In genomic region chr1:182283231-182283630, GRCm38 (mm10) we compare ENCODE assay signal across 8 mouse cellular contexts. TPM values are rescaled to one million over a fixed set of nuclear protein-coding genes. Genes with fewer than 3 reads are reported as not detected.
DNase-seq lines count a peak whose midpoint lies in the region; ATAC-seq and TF ChIP-seq lines count a peak whose summit lies in the region.

No protein-coding gene starts in this region.

- H3K9me3 ChIP-seq in heart, embryonic 15.5 days (replicated peaks): no peaks in the 10 kb centered on the region
- H3K9me3 ChIP-seq in liver, postnatal 0 days (ENCODE audit: low read length): no peaks in the 10 kb centered on the region

- no peak for ATAC-seq in heart, embryonic 15.5 days (replicated peaks; ENCODE audit: insufficient number of reproducible peaks, insufficient read depth, low FRiP score, low read depth)
- no peak for ATAC-seq in liver, postnatal 0 days

- H3K4me1 ChIP-seq in heart, embryonic 15.5 days (replicated peaks): peaks cover 27% of the 10 kb centered on the region
- peaks cover 27% of the 10 kb centered on the region for H3K4me1 ChIP-seq in liver, postnatal 0 days (ENCODE audit: insufficient read depth)

- H3K36me3 ChIP-seq in heart, embryonic 15.5 days: peaks cover 11% of the 10 kb centered on the region
- peaks cover 13% of the 10 kb centered on the region for H3K36me3 ChIP-seq in liver, postnatal 0 days (replicated peaks; ENCODE audit: insufficient read depth, low read length)

- no peak for TF ChIP-seq CTCF in liver, postnatal 0 days (IDR thresholded peaks at IDR 0.05; ENCODE audit: low read depth)

- WGBS in heart, embryonic 15.5 days: 48% methylated on average over 7 of the region's 7 CpGs
- WGBS in liver, postnatal 0 days (ENCODE audit: insufficient replicate concordance): 24% methylated on average over 7 of the region's 7 CpGs

- no peak for TF ChIP-seq EP300 in liver, postnatal 0 days (IDR thresholded peaks at IDR 0.05; ENCODE audit: low read depth)

- H3K4me2 ChIP-seq in heart, embryonic 15.5 days: peak overlapping the region; percentile 72
- peak overlapping the region; percentile 97 for H3K4me2 ChIP-seq in liver, postnatal 0 days (ENCODE audit: low read depth, low read length)

- no peaks in the 10 kb centered on the region for H3K27me3 ChIP-seq in heart, embryonic 15.5 days
- no peaks in the 10 kb centered on the region for H3K27me3 ChIP-seq in liver, postnatal 0 days (ENCODE audit: insufficient read depth, low read length)

- H3K4me3 ChIP-seq in heart, embryonic 15.5 days: peak overlapping the region; percentile 64
- peak overlapping the region; percentile 76 for H3K4me3 ChIP-seq in liver, postnatal 0 days (ENCODE audit: low read depth, low read length)

- H3K27ac ChIP-seq in heart, embryonic 15.5 days: no peak overlapping the region
- H3K27ac ChIP-seq in liver, postnatal 0 days (ENCODE audit: low read depth): peak overlapping the region; percentile 97

- DNase-seq in heart, adult 18-20 months: peak; percentile 45 to 50
- DNase-seq in heart, postnatal 4 days: no peak
- peak; percentile 9 for DNase-seq in T-cell, adult 2 months (ENCODE audit: low spot score)
- DNase-seq in liver, postnatal 0 days: no peak
- peak; percentile 10 for DNase-seq in retina, embryonic 14.5 days (ENCODE audit: low spot score)
- DNase-seq in layer of hippocampus, postnatal 25 days (ENCODE audit: extremely low spot score in 1 of 2, low spot score in 1 of 2): no peak
- no peak for DNase-seq in cerebellum, adult 11 months

- H3K9ac ChIP-seq in heart, embryonic 15.5 days: peak overlapping the region; percentile 78; the same call in 1 of the 2 replicates
- peak overlapping the region; percentile 96 for H3K9ac ChIP-seq in liver, postnatal 0 days (replicated peaks)

RNA-seq across cellular contexts. Expression of gene Degs1, which starts 0.6 kb away (rescaled TPM):
- total RNA-seq in heart, adult 18-20 months (2021): 10 to 100 TPM; 59.4 to 62.4 TPM
- total RNA-seq in heart, postnatal 4 days (2021): 100 to 1,000 TPM; 113 to 121 TPM
- polyA plus RNA-seq in heart, embryonic 15.5 days (2015; fragmentation: Nextera tagmentation; extraction: Ambion mirVana): 148 and 163 TPM in 2 replicates
- 96.4 and 96.8 TPM in 2 replicates for polyA plus RNA-seq in liver, postnatal 0 days (2015; fragmentation: Nextera tagmentation; extraction: Ambion mirVana)
- 10 to 100 TPM; 77.6 to 90.6 TPM for total RNA-seq in layer of hippocampus, postnatal 25 days (2021)

RNA-seq across cellular contexts. Expression of gene Fbxo28, which starts 58.2 kb away (rescaled TPM):
- total RNA-seq in heart, adult 18-20 months (2021): 10 to 100 TPM; 20.7 to 22.5 TPM
- 10 to 100 TPM; 20.4 to 24.5 TPM for total RNA-seq in heart, postnatal 4 days (2021)
- polyA plus RNA-seq in heart, embryonic 15.5 days (2015; fragmentation: Nextera tagmentation; extraction: Ambion mirVana): 10.8 and 10.9 TPM in 2 replicates
- polyA plus RNA-seq in liver, postnatal 0 days (2015; fragmentation: Nextera tagmentation; extraction: Ambion mirVana): 4.7 and 4.9 TPM in 2 replicates
- total RNA-seq in layer of hippocampus, postnatal 25 days (2021): 10 to 100 TPM; 42.5 to 50.4 TPM

Comparison
In these comparisons a context has a peak if more than half of its experiments do, and no peak if none do; other contexts are left out.
1. DNase-seq: peak in heart, adult 18-20 months (2 of 2), T-cell, adult 2 months (single experiment) and retina, embryonic 14.5 days (single experiment); none in heart, postnatal 4 days (single experiment), liver, postnatal 0 days (single experiment), layer of hippocampus, postnatal 25 days (0 of 2) and cerebellum, adult 11 months (single experiment).